Mouse (Mus musculus) heart, adult 8-10 months (tissue): Measurements from ENCODE around the gene Cmtr2. TPM values are rescaled to one million over a fixed set of nuclear protein-coding genes. Genes with fewer than 3 reads are reported as not detected.

Experiments used
- DNase-seq: peaks from one replicate; pipeline ENCODE4 v3.0.0; 2022; ENCODE audit warnings: low spot score
- total RNA-seq, 4 experiments: library from RNA; stranded (reverse); gene quantifications; 2 replicates each; pipeline ENCODE4 v1.2.4; 2022

The Cmtr2 gene
- total RNA-seq, 4 experiments from 2014 or later = 2.2 to 3.0 (median 2.6) TPM

DNA sequence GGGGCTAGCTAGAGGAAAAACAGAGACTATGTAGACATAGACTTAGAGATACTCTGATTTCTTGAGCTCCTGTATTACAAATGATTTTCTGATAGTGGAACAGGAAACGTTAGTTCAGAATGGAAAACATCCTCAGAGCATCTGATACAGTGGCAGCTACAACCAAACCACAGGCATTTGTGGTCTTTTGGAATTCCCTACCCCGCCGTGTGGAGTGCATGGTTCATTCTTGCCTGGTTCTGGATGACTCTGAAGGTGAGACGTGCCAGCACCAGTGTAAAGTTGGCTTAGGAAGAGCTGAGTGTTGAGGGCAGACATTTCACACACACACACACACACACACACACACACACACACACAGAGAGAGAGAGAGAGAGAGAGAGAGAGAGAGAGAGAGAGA, 38.5 kb downstream of the Cmtr2 start:
- DNase-seq = no peak

DNA sequence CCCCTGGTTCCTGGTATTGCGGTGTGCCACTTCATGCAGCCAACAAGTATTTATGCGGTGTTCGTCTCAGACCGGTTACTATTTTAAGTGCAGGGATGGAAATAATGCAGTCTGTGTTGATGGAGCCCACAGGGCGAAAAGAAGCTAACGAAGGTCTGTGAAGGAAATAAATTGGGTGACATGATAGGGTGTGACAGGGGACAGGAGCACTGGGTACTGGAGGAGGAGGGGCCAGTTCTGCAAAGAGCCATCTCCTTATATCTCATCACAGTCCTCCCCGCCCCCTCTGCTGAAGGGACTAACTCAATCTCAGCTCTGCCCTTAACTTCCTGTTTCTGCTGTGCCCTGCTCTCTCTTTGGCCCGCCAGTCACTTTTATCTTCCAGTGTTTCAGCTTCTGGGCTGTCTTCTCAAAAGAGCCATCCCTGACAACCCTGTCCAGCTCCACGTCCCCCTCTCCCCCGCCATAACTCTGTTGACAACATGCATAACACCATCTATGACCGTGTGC, 50.4 kb downstream of the Cmtr2 start:
- DNase-seq = no peak

DNA sequence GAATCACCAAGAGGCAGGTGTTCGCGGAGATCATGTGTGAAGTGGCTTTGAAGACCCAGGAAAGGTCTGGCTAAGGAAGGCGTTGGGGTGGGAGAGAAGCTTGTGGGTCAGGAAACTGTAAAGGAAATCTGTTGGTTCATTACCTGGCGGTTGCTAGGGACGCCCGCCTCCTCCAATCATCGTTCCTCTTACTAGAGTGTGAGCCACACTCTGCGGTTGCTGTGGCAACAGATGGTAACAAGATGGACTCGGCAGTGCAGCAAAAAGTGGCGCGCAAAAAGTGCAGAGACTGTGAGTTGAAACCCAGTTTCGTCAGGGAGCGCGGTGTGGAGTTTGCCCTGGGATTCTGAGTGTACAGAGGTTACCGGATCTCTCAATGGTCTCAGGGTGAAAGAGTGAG, 51.3 kb downstream of the Cmtr2 start, which contains the start of gene Hydin:
Hydin (plus strand) TSS at position 237 of the 400 bp plus-strand sequence.
- no peak for DNase-seq

DNA sequence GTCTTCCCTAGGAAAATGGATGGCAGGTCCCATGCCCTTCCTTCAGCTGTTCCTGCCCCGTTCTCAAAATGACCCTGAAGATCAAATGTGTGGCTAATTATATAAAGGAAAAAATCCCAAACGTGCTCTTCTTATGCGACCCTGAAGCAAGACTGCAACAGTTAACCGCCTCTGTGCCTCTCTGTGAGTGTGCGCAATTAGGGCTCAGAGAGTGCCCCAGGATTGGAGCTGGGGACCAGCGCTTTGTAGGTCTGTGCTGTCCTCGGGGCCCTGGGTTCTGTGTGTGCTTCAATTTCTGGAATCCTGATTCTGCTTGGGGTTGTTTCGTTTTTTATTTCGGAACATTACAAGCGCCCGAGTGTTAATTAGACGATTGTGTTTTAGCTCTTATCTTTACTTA, 51.8 kb downstream of the Cmtr2 start:
- no peak for DNase-seq

DNA sequence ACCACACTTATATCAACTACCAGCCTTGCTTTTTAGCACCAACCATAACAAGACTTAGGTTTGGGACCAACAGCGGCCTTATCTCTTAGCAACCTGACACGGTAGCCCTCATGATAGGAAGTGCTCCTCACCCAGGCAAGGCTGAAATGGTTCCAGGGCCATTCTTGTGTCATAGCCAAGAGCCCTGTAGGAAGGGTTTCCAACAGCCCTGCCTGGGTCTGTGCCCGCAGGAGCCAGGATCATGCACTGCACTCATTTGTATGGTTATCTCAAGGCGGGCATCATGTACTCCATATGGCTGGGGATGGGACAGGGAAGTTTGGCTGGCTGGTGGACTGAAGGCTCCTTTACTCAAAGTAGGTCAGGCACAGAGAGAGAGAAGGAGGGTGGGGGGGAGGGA, 55.2 kb downstream of the Cmtr2 start:
- no peak for DNase-seq

DNA sequence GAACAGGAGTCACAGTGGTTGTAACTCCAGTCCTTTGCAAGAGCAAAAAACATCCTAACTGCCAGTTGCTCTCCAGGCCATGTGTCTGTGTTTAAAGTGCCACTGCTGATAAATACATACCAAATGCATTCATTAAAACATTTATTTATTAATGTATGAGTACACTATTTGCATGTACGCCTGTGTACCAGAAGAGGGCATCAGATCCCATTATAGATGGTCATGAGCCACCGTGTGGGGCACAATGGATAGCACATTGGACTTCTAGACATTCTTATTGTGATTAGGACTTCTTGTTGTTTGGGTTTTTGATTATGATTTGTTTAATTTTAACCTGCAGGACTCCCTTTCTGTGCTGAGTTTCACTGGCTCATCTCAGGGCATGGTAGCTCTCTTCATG, 57.9 kb downstream of the Cmtr2 start:
- no peak for DNase-seq

Other genes starting within 250 kb of the Cmtr2 start
- 1 to 10 TPM in 1 of 4 experiments, under 1 TPM in 3; 0.14 to 2.0 (median 0.41) TPM for gene Tat, start 225.2 kb upstream of the Cmtr2 start, total RNA-seq
- gene Chst4, start 175.9 kb upstream of the Cmtr2 start, total RNA-seq = 1 to 10 TPM; 2.2 to 7.2 (median 3.2) TPM
- gene Zfp612, start 135.9 kb upstream of the Cmtr2 start, total RNA-seq = 1 to 10 TPM; 5.7 to 9.3 (median 7.7) TPM
- gene Gm21964, start 114.5 kb upstream of the Cmtr2 start, total RNA-seq = not detected
- not detected for gene Gm17720, start 112.9 kb upstream of the Cmtr2 start, total RNA-seq
- not detected for gene Calb2, start 47.5 kb upstream of the Cmtr2 start, total RNA-seq
- under 1 TPM; 0.09 to 0.23 (median 0.13) TPM for gene Hydin, start 51.3 kb downstream of the Cmtr2 start, total RNA-seq